Mouse (Mus musculus) heart, embryonic 11.5 days (tissue): ENCODE results near the gene Eef1akmt4. TPM values are rescaled to one million over a fixed set of nuclear protein-coding genes. Genes with fewer than 3 reads are reported as not detected.

Source experiments
- ATAC-seq: fragments of 200-750 bp; cut with Nextera tagmentation; replicated peaks from 2 replicates; pipeline ENCODE4 v1.8.0; 2017; ENCODE audit warnings: moderate library complexity; ENCODE audit not compliant: insufficient number of reproducible peaks, low FRiP score, low TSS enrichment
- H3K27ac ChIP-seq: fragments of 300-500 bp; sonication (generic); 2 replicates; pipeline ENCODE4 v1.5.1; 2014; ENCODE audit warnings: mild to moderate bottlenecking, low read depth, low read length
- H3K27me3 ChIP-seq: fragments of 300-500 bp; sonication (generic); 2 replicates; pipeline ENCODE4 v1.6.1; 2014; ENCODE audit warnings: mild to moderate bottlenecking, low read length, mixed read lengths; ENCODE audit not compliant: control insufficient read depth, insufficient read depth
- H3K36me3 ChIP-seq: fragments of 300-500 bp; sonication (generic); 2 replicates; pipeline ENCODE4 v1.6.1; 2014; ENCODE audit warnings: mild to moderate bottlenecking, low read length, moderate library complexity, mixed read lengths; ENCODE audit not compliant: control insufficient read depth, insufficient read depth
- H3K4me1 ChIP-seq: fragments of 300-500 bp; sonication (generic); 2 replicates; pipeline ENCODE4 v1.6.1; 2014; ENCODE audit warnings: low read length; ENCODE audit not compliant: control insufficient read depth, insufficient read depth
- H3K4me2 ChIP-seq: fragments of 300-500 bp; sonication (generic); 2 replicates; pipeline ENCODE4 v1.6.1; 2014; ENCODE audit warnings: mild to moderate bottlenecking, moderate library complexity
- H3K4me3 ChIP-seq: fragments of 300-500 bp; sonication (generic); 2 replicates; pipeline ENCODE4 v1.5.1; 2014; ENCODE audit warnings: low read depth, low read length
- H3K9ac ChIP-seq: fragments of 300-500 bp; sonication (generic); 2 replicates; pipeline ENCODE4 v1.6.1; 2014; ENCODE audit warnings: mild to moderate bottlenecking, low read depth, low read length, moderate library complexity
- H3K9me3 ChIP-seq: fragments of 300-500 bp; sonication (generic); replicated peaks from 2 replicates; pipeline ENCODE4 v1.6.1; 2016; ENCODE audit warnings: low read length; ENCODE audit not compliant: control insufficient read depth
- WGBS: fragments of 180-500 bp; shearing (Covaris S2); extraction: QIAGEN DNeasy Blood & Tissue Kit; methylation state at CpG from one replicate; pipeline ENCODE4 v1.1.7; 2014; ENCODE audit not compliant: insufficient replicate concordance; 5-methylcytosine and 5-hydroxymethylcytosine counted together
- polyA plus RNA-seq: library from polyadenylated mRNA; unstranded; fragments of >200 nt; fragmentation: Nextera tagmentation; extraction: Ambion mirVana; gene quantifications from 2 replicates; pipeline ENCODE4 v1.2.1, GENCODE M21; 2014

Gene Eef1akmt4
- polyA plus RNA-seq, 1 experiment from 2014 or later: 28.0 TPM

GRCm38 (mm10) chr16:20621191-20621990 lies 10.0 kb downstream of the Eef1akmt4 start, which contains the start of gene Camk2n2:
Gene Camk2n2 (minus strand): TSS chr16:20621287.
- peaks cover 50% of the 10 kb centered on the region for H3K27me3 ChIP-seq
- peak within 1 kb of the TSS; percentile 76 for H3K9ac ChIP-seq
- peak within 1 kb of the TSS; percentile 71 for H3K4me3 ChIP-seq
- peak; percentile 52 for ATAC-seq
- no peaks in the 10 kb centered on the region for H3K36me3 ChIP-seq
- under 1% methylated on average over 84 of the region's 92 CpGs for WGBS
- peaks cover 26% of the 10 kb centered on the region for H3K4me1 ChIP-seq
- 0 out of 2 replicates have a peak within 1 kb of the TSS, but pooled peaks have one; percentile 10 for H3K27ac ChIP-seq
- H3K9me3 ChIP-seq: no peaks in the 10 kb centered on the region
- H3K4me2 ChIP-seq: peak within 1 kb of the TSS; percentile 100

GRCm38 (mm10) chr16:20621991-20622685 lies 10.7 kb downstream of the Eef1akmt4 start:
- Histone ChIP-seq H3K4me2 (peak overlapping the region; percentile 100), H3K9me3 (no peaks in the 10 kb centered on the region), H3K4me3 (peak overlapping the region; percentile 71), H3K9ac (peak overlapping the region; percentile 76), H3K27me3 (peaks cover 50% of the 10 kb centered on the region), H3K4me1 (peaks cover 26% of the 10 kb centered on the region), H3K27ac (0 out of 2 replicates have a peak overlapping the region, but pooled peaks have one; percentile 10), H3K36me3 (no peaks in the 10 kb centered on the region)
- peak; percentile 46; the same call in 1 of the 2 replicates for ATAC-seq
- WGBS: under 1% methylated on average over 36 of the region's 37 CpGs

GRCm38 (mm10) chr16:20623211-20623610 lies 11.8 kb downstream of the Eef1akmt4 start:
- no peak overlapping the region for H3K27ac ChIP-seq
- no peak overlapping the region for H3K4me2 ChIP-seq
- ATAC-seq: no peak
- peaks cover 47% of the 10 kb centered on the region for H3K27me3 ChIP-seq
- H3K4me3 ChIP-seq: no peak overlapping the region
- H3K36me3 ChIP-seq: no peaks in the 10 kb centered on the region
- 55% methylated on average over 2 of the region's 2 CpGs for WGBS
- no peaks in the 10 kb centered on the region for H3K9me3 ChIP-seq
- H3K4me1 ChIP-seq: peaks cover 26% of the 10 kb centered on the region
- no peak overlapping the region for H3K9ac ChIP-seq

GRCm38 (mm10) chr16:20628871-20629391 lies 17.5 kb downstream of the Eef1akmt4 start:
- no peaks in the 10 kb centered on the region for H3K36me3 ChIP-seq
- no peak overlapping the region for H3K4me2 ChIP-seq
- H3K9ac ChIP-seq: no peak overlapping the region
- no peak overlapping the region for H3K4me3 ChIP-seq
- H3K4me1 ChIP-seq: no peaks in the 10 kb centered on the region; the same call in 1 of the 2 replicates
- H3K27me3 ChIP-seq: peaks cover 23% of the 10 kb centered on the region
- ATAC-seq: no peak
- H3K9me3 ChIP-seq: no peaks in the 10 kb centered on the region
- no peak overlapping the region for H3K27ac ChIP-seq
- 54% methylated on average over 11 of the region's 11 CpGs for WGBS

- 7% methylated on average over 54 of the region's 54 CpGs for WGBS
- Histone ChIP-seq H3K9me3 (no peaks in the 10 kb centered on the region), H3K27me3 (peaks cover 23% of the 10 kb centered on the region), H3K27ac (no peak within 1 kb of the TSS), H3K9ac (peak within 1 kb of the TSS; percentile 66), H3K4me2 (peak within 1 kb of the TSS; percentile 96), H3K4me1 (no peaks in the 10 kb centered on the region; the same call in 1 of the 2 replicates), H3K4me3 (peak within 1 kb of the TSS; percentile 58), H3K36me3 (no peaks in the 10 kb centered on the region)
- no peak for ATAC-seq
Observed at GRCm38 (mm10) chr16:20629731-20630634, 18.6 kb downstream of the Eef1akmt4 start, which contains the start of gene Ece2. Gene Ece2 (plus strand): TSS chr16:20629828.

- no peak overlapping the region for H3K27ac ChIP-seq
- WGBS: 77% methylated on average over 8 of the region's 8 CpGs
- ATAC-seq: no peak
- H3K36me3 ChIP-seq: no peaks in the 10 kb centered on the region
- no peaks in the 10 kb centered on the region for H3K27me3 ChIP-seq
- no peak overlapping the region for H3K9ac ChIP-seq
- H3K4me3 ChIP-seq: no peak overlapping the region
- H3K4me2 ChIP-seq: no peak overlapping the region
- no peaks in the 10 kb centered on the region for H3K4me1 ChIP-seq
- H3K9me3 ChIP-seq: no peaks in the 10 kb centered on the region
Observed at GRCm38 (mm10) chr16:20637410-20637809, 26.0 kb downstream of the Eef1akmt4 start.

- Histone ChIP-seq H3K4me1 (no peaks in the 10 kb centered on the region), H3K4me2 (no peak overlapping the region), H3K9me3 (no peaks in the 10 kb centered on the region), H3K36me3 (no peaks in the 10 kb centered on the region), H3K4me3 (no peak overlapping the region), H3K27ac (no peak overlapping the region), H3K9ac (no peak overlapping the region), H3K27me3 (no peaks in the 10 kb centered on the region)
- ATAC-seq: no peak
- WGBS: 77% methylated on average over 8 of the region's 8 CpGs
Observed at GRCm38 (mm10) chr16:20638367-20638766, 27.0 kb downstream of the Eef1akmt4 start.

GRCm38 (mm10) chr16:20642161-20642560 lies 30.8 kb downstream of the Eef1akmt4 start:
- Histone ChIP-seq H3K4me3 (no peak overlapping the region), H3K27me3 (no peaks in the 10 kb centered on the region; the same call in 1 of the 2 replicates), H3K9me3 (no peaks in the 10 kb centered on the region), H3K4me1 (no peaks in the 10 kb centered on the region), H3K9ac (no peak overlapping the region), H3K27ac (no peak overlapping the region), H3K36me3 (no peaks in the 10 kb centered on the region), H3K4me2 (no peak overlapping the region)
- ATAC-seq: no peak
- 4% methylated on average over 8 of the region's 8 CpGs for WGBS
